Mouse (Mus musculus) bone marrow macrophage, adult 2 months (primary cell): ENCODE results near the gene Ap5s1.

ENCODE experiments used
- CTCF ChIP-seq: IDR thresholded peaks from 2 replicates; pipeline ENCODE4 v1.5.1; 2012; ENCODE audit warnings: low read depth, mild to moderate bottlenecking, low read length, moderate library complexity
- POLR2A ChIP-seq: IDR thresholded peaks from 2 replicates; pipeline ENCODE4 v1.6.1; 2012; ENCODE audit warnings: mild to moderate bottlenecking, low read depth, low read length, borderline replicate concordance

GRCm38 (mm10) chr2:131187602-131187922 lies 19.3 kb upstream of the Ap5s1 start:
- no peak for TF ChIP-seq POLR2A
- TF ChIP-seq CTCF, result no peak
